Mouse (Mus musculus) spleen, postnatal 4 days (tissue): ENCODE data around the gene Akr1cl.

Experiments
- DNase-seq, 2 experiments: peaks; one replicate each; pipeline ENCODE4 v3.0.0; 2022; ENCODE audit warnings: low spot score in 2 of 2

Gene Akr1cl

DNA sequence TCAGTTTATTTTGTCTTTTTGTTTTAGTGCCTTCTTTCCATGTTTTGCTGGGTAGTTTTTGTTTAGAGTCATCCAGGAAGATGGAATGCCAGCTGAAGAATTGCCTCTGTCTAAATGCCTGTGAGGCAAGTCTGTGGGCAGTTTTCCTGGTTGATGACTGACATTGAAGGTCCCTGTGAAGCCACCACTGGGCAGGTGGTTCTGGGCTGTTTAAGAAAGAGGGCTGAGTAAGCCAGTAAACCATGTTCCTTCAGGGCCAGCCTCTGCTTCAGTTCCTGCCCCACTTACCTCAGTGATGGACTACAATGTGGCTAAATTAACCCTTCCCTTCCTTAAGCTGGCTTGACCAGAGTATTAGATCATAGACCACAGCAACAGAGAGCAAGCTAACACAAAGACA, 44.4 kb downstream of the Akr1cl start:
- no peak for DNase-seq

DNA sequence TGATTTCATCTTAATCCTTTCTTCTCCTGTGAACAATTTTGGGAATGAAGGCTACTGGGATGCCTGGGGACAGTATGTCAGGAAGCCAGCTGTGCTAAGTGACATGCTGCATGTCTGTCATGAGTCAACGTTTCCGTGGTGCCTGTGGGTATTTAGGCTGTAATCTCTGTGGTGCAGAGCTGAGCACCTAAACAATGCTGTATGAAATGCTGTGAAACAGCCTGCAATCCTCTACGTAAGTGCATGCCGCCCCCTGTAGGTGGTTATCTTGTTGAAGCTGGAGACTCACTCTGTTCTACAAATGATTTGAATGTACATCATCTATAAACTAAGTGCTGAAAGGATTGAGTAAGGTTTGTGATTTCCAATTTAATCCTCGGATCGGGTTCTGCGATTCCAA, 46.4 kb downstream of the Akr1cl start:
- peak; percentile 58 to 74 for DNase-seq

- no peak for DNase-seq
Measured at GRCm38 (mm10) chr1:64983247-64983646, 49.3 kb downstream of the Akr1cl start.

DNA sequence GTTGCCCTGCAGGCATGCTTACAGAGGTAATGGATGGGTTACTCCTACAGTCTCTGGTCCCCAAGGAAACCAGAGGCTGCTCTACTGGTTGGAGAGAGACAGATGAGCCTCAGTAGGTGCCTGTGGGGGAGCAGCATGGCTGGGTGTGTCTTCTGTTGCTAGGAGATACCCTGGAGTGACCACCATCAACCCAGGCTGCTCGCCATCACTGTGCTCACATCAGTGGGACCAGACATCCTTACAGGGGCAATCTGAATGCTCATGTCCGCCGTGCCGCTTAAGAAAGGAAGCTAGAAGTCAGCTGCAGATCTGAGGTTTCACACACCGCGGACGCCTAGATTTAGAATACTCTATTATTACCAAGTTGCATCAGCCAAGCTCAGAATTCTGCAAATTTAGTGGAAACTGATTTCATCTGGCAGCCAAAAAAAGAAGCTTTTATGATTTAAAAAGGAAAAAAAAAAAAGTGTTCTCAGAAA, 54.2 kb downstream of the Akr1cl start:
- DNase-seq, result no peak

DNA sequence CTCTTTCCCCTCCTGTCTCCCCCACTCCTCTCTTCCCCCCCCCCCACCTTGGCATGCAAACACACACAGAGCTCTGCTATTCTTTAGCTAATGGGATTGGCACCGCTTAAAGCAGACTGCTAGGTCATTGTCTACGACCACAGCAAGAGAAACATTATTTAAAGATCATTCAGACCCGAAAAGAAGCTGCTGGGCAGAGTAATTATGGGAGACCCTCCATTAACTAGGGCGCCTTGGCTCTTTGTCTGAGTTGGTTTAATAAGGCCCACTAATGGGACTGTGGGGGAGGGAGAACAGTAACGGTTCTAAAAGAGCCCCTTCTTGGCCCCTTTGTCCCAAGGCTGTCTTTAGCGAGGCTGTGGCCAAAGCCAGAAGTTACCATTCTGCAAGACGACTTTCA, 57.2 kb downstream of the Akr1cl start:
- DNase-seq, result no peak

GRCm38 (mm10) chr1:64970685-64971084, 61.9 kb downstream of the Akr1cl start:
- no peak for DNase-seq
